Mouse (Mus musculus) heart, postnatal 10 days (tissue): ENCODE measurements around the gene Slco1a5. TPM values are rescaled to one million over a fixed set of nuclear protein-coding genes. Genes with fewer than 3 reads are reported as not detected.
"Not testable (repeated sequence)": the region's sequence is repeated elsewhere in the genome, so short reads cannot be mapped to it uniquely, and the experiment has no call there.

Experiments
- DNase-seq, 2 experiments: peaks; one replicate each; pipeline ENCODE4 v3.0.0; 2021
- intact Hi-C: fragments of 180-260 bp; cut with DNase I; formaldehyde crosslinking; loops from one replicate; pipeline ENCODE4 v1.15.1; 2025
- total RNA-seq, 2 experiments: library from RNA; stranded (reverse); gene quantifications; 2 replicates each; pipeline ENCODE4 v1.2.3; 2021

The Slco1a5 gene
- total RNA-seq, 2 experiments from 2014 or later: not detected

- intact Hi-C loops: no loop called here
- DNase-seq: no peak
These were observed 17.7 kb downstream of the Slco1a5 start for GRCm38 (mm10) chr6:142305076-142305475.

- intact Hi-C loops: no loop called here
- DNase-seq: no peak
These were observed 24.7 kb downstream of the Slco1a5 start, which contains the start of gene Iapp for GRCm38 (mm10) chr6:142298098-142298497. Gene Iapp, plus strand, starts transcription at chr6:142298423.

GRCm38 (mm10) chr6:142289413-142290118 is 33.2 kb downstream of the Slco1a5 start:
- no peak for DNase-seq
- intact Hi-C loops: no loop called here

GRCm38 (mm10) chr6:142275721-142276442 is 46.9 kb downstream of the Slco1a5 start:
- DNase-seq: no peak
- intact Hi-C loops: no loop called here

GRCm38 (mm10) chr6:142250738-142251307 is 72.0 kb downstream of the Slco1a5 start:
- intact Hi-C loops, DNase-seq: not testable (repeated sequence)

- intact Hi-C loops: no loop called here
- no peak for DNase-seq
These were observed 77.7 kb downstream of the Slco1a5 start for GRCm38 (mm10) chr6:142245065-142245464.

GRCm38 (mm10) chr6:142239468-142239867 is 83.3 kb downstream of the Slco1a5 start:
- no peak for DNase-seq
- intact Hi-C loops: no loop called here

GRCm38 (mm10) chr6:142220138-142220537 is 102.6 kb downstream of the Slco1a5 start:
- no peak for DNase-seq
- intact Hi-C loops: no loop called here

- intact Hi-C loops: no loop called here
- no peak for DNase-seq
These were observed 111.0 kb downstream of the Slco1a5 start for GRCm38 (mm10) chr6:142211821-142212220.

- intact Hi-C loops: no loop called here
- DNase-seq: no peak
These were observed 113.0 kb downstream of the Slco1a5 start for GRCm38 (mm10) chr6:142209749-142210148.

GRCm38 (mm10) chr6:142208421-142208820 is 114.4 kb downstream of the Slco1a5 start, which contains the start of gene Slco1a6:
Gene Slco1a6, minus strand, starts transcription at chr6:142208521.
- intact Hi-C loops: no loop called here
- no peak for DNase-seq

- DNase-seq: no peak
- intact Hi-C loops: no loop called here
These were observed 122.3 kb downstream of the Slco1a5 start for GRCm38 (mm10) chr6:142200524-142200923.

GRCm38 (mm10) chr6:142194245-142194644 is 128.5 kb downstream of the Slco1a5 start:
- intact Hi-C loops: no loop called here
- DNase-seq: no peak

- intact Hi-C loops: no loop called here
- DNase-seq: no peak
These were observed 130.8 kb downstream of the Slco1a5 start for GRCm38 (mm10) chr6:142191962-142192361.

- intact Hi-C loops: no loop called here
- no peak for DNase-seq
These were observed 135.4 kb downstream of the Slco1a5 start for GRCm38 (mm10) chr6:142187426-142187825.

- intact Hi-C loops: no loop called here
These were observed 136.8 kb downstream of the Slco1a5 start for GRCm38 (mm10) chr6:142185868-142186415.

More at GRCm38 (mm10) chr6:142185868-142186415, 136.8 kb downstream of the Slco1a5 start:
- DNase-seq: no peak

Other genes starting within 250 kb of the Slco1a5 start
- under 1 TPM in 1 of 2 experiments, not detected in 1; 0.67 TPM for gene Slco1a6, start 114.5 kb downstream of the Slco1a5 start, total RNA-seq
- not detected for gene Iapp, start 24.6 kb downstream of the Slco1a5 start, total RNA-seq
- gene Pyroxd1, start 22.7 kb upstream of the Slco1a5 start, total RNA-seq: 10 to 100 TPM in 1 of 2 experiments, 1 to 10 TPM in 1; 9.5 to 12.4 TPM
- 10 to 100 TPM; 10.7 to 13.0 TPM for gene Recql, start 64.1 kb upstream of the Slco1a5 start, total RNA-seq
- gene Golt1b, start 64.2 kb upstream of the Slco1a5 start, total RNA-seq: 10 to 100 TPM; 22.2 to 25.1 TPM
- not detected for gene Spx, start 90.5 kb upstream of the Slco1a5 start, total RNA-seq
- gene Gys2, start 150.1 kb upstream of the Slco1a5 start, total RNA-seq: under 1 TPM in 1 of 2 experiments, not detected in 1; 0.19 TPM
- 1,000 to 10,000 TPM; 1,648 to 1,721 TPM for gene Ldhb, start 185.0 kb upstream of the Slco1a5 start, total RNA-seq
- gene Kcnj8, start 248.6 kb upstream of the Slco1a5 start, total RNA-seq: 10 to 100 TPM; 40.4 to 46.7 TPM